8 mouse cellular contexts compared by ENCODE assay signal in genomic region chr13:30336913-30337312, GRCm38 (mm10). TPM values are rescaled to one million over a fixed set of nuclear protein-coding genes. Genes with fewer than 3 reads are reported as not detected.
DNase-seq lines count a peak whose midpoint lies in the region; ATAC-seq and TF ChIP-seq lines count a peak whose summit lies in the region.

No protein-coding gene starts in this region.

- H3K9ac ChIP-seq in limb, embryonic 13.5 days, result peak overlapping the region; percentile 69
- no peak overlapping the region; the same call in 1 of the 2 replicates for H3K9ac ChIP-seq in stomach, postnatal 0 days (ENCODE audit: low read length)

- intact Hi-C loops in heart, postnatal 14 days (cut with DNase I), result loop anchor here (10.0 kb wide), 1 partner anchor 188 kb away; no protein-coding TSS in a partner anchor
- intact Hi-C loops in left cerebral cortex, postnatal 14 days (cut with DNase I), result no loop called here

- no peak for ATAC-seq in limb, embryonic 13.5 days (ENCODE audit: low FRiP score, low read depth)
- ATAC-seq in stomach, postnatal 0 days (ENCODE audit: low FRiP score, low TSS enrichment), result no peak

- no peaks in the 10 kb centered on the region for H3K36me3 ChIP-seq in limb, embryonic 13.5 days
- no peaks in the 10 kb centered on the region for H3K36me3 ChIP-seq in stomach, postnatal 0 days (ENCODE audit: control insufficient read depth, insufficient read depth, low read length)

- no peaks in the 10 kb centered on the region for H3K9me3 ChIP-seq in limb, embryonic 13.5 days
- H3K9me3 ChIP-seq in stomach, postnatal 0 days (ENCODE audit: control insufficient read depth, low read length), result no peaks in the 10 kb centered on the region

- peaks cover 26% of the 10 kb centered on the region for H3K27me3 ChIP-seq in limb, embryonic 13.5 days
- no peaks in the 10 kb centered on the region for H3K27me3 ChIP-seq in stomach, postnatal 0 days (ENCODE audit: control insufficient read depth, insufficient read depth, low read length)

- WGBS in limb, embryonic 13.5 days, result 35% methylated on average over 9 of the region's 9 CpGs
- 40% methylated on average over 9 of the region's 9 CpGs for WGBS in stomach, postnatal 0 days

- H3K4me1 ChIP-seq in limb, embryonic 13.5 days, result peaks cover 7% of the 10 kb centered on the region
- no peaks in the 10 kb centered on the region for H3K4me1 ChIP-seq in stomach, postnatal 0 days (replicated peaks; ENCODE audit: control insufficient read depth, insufficient read depth)

- DNase-seq in spleen, postnatal 10 days (ENCODE audit: low spot score in 2 of 2), result peak; percentile 16 to 36
- no peak for DNase-seq in spleen, postnatal 14 days (ENCODE audit: low spot score in 2 of 2)
- peak; percentile 11 to 22 for DNase-seq in heart, postnatal 14 days
- DNase-seq in stomach, postnatal 0 days (ENCODE audit: low spot score), result no peak
- DNase-seq in left cerebral cortex, adult 18-20 months (ENCODE audit: low spot score in 2 of 2), result no peak
- DNase-seq in left cerebral cortex, postnatal 14 days (ENCODE audit: low spot score in 2 of 2), result no peak
- DNase-seq in ovary, adult 18-20 months (ENCODE audit: low spot score), result no peak

- no peak for TF ChIP-seq CTCF in stomach, postnatal 0 days (IDR thresholded peaks at IDR 0.05; ENCODE audit: low read depth)

- H3K27ac ChIP-seq in limb, embryonic 13.5 days, result no peak overlapping the region
- H3K27ac ChIP-seq in stomach, postnatal 0 days (replicated peaks), result no peak overlapping the region

- peak overlapping the region; percentile 58 for H3K4me3 ChIP-seq in limb, embryonic 13.5 days
- H3K4me3 ChIP-seq in stomach, postnatal 0 days (ENCODE audit: low read depth, low read length), result peak overlapping the region; percentile 42

- H3K4me2 ChIP-seq in limb, embryonic 13.5 days (replicated peaks), result peak overlapping the region; percentile 94
- peak overlapping the region; percentile 82 for H3K4me2 ChIP-seq in stomach, postnatal 0 days (replicated peaks; ENCODE audit: low read depth)

- TF ChIP-seq EP300 in stomach, postnatal 0 days (optimal IDR thresholded peaks at IDR 0.05), result no peak

RNA-seq across cellular contexts. Expression of gene Agtr1a, which starts 0.7 kb away (rescaled TPM):
- 10 to 100 TPM; 39.3 to 42.2 TPM for total RNA-seq in heart, postnatal 14 days (2021)
- 4.1 and 6.1 TPM in 2 replicates for polyA plus RNA-seq in limb, embryonic 13.5 days (2015; fragmentation: Nextera tagmentation; extraction: Ambion mirVana)
- 1.6 and 2.6 TPM in 2 replicates for polyA plus RNA-seq in stomach, postnatal 0 days (2015; fragmentation: Nextera tagmentation; extraction: Ambion mirVana)
- 1 to 10 TPM in 1 of 2 experiments, under 1 TPM in 1; 0.70 to 1.4 TPM for total RNA-seq in left cerebral cortex, adult 18-20 months (2021)
- total RNA-seq in left cerebral cortex, postnatal 14 days (2021), result 1 to 10 TPM in 1 of 2 experiments, under 1 TPM in 1; 0.97 to 2.2 TPM

Comparison
In these comparisons a context has a peak if more than half of its experiments do, and no peak if none do; other contexts are left out.
1. DNase-seq: peak in spleen, postnatal 10 days (2 of 2) and heart, postnatal 14 days (2 of 2); none in spleen, postnatal 14 days (0 of 2), stomach, postnatal 0 days (single experiment), left cerebral cortex, adult 18-20 months (0 of 2), left cerebral cortex, postnatal 14 days (0 of 2) and ovary, adult 18-20 months (single experiment).
2. RNA of gene Agtr1a, which starts 0.7 kb away (total RNA-seq): 39.3 to 42.2 TPM in heart, postnatal 14 days; 0.97 to 2.2 TPM in left cerebral cortex, postnatal 14 days and 0.70 to 1.4 TPM in left cerebral cortex, adult 18-20 months; every median in the first group is over 10 times any median in the second.